Mouse (Mus musculus): ENCODE data around the gene Slamf7.

DNA sequence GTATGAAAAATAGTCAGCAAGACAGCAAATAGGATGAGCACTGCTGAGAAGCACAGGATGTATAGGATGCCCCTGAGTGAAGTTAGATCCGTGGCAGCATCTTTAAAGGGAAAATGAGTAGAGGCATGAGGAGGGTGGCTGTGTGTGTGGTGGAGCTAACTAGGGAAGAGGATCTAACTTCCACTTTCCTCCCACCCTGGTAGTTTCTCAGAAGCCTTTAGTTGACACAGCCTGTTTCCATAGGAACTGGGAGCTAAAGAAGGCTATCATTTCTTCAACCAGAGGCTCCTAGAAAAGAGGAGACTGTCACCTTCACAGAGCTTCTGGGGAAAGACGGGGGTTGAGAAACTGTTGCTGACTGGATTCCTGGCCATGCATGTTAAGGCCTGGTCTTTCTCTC, 14.1 kb downstream of the Slamf7 start:
- TF ChIP-seq CHD2 (IDR thresholded peaks at IDR 0.05; ENCODE audit: low read length) (no peak), CHD1 (IDR thresholded peaks at IDR 0.05; ENCODE audit: low read depth, low read length) (no peak), EP300 (IDR thresholded peaks at IDR 0.05; ENCODE audit: low read length) (no peak), TCF12 (IDR thresholded peaks at IDR 0.05; ENCODE audit: low read depth, low read length) (no peak), CTCF (conservative IDR thresholded peaks at IDR 0.05 in 1 of 2, IDR thresholded peaks at IDR 0.05 in 1 of 2; ENCODE audit: low read depth in 2 of 2, low read length in 2 of 2) (no peak), MAFK (IDR thresholded peaks at IDR 0.05; ENCODE audit: insufficient replicate concordance, low read length) (no peak), E2F4 (IDR thresholded peaks at IDR 0.05; ENCODE audit: insufficient replicate concordance, low read depth, low read length) (no peak), POLR2A (IDR thresholded peaks at IDR 0.05; ENCODE audit: low read depth, low read length) (no peak), KAT2A (IDR thresholded peaks at IDR 0.05; ENCODE audit: insufficient replicate concordance, low read length) (no peak), UBTF (IDR thresholded peaks at IDR 0.05; ENCODE audit: low read depth, low read length) (no peak), ZC3H11A (IDR thresholded peaks at IDR 0.05; ENCODE audit: low read depth, low read length) (no peak)
